In the genomic region with DNA sequence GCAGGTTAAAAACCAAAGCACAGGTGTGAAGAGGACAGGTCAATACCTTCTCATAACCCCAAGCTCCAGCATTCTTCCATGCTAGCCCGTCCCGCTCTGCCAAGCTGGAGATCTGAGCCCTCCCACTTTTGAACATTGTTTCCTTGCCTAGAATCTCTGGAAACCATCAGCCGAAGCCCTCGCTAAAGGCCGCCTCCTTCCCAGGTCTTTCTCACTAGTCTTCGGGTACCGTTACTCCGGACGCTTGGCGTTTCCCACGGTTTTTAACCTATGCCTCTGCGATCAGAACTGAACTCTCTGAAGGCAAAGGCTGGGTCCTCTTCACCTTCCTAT, we compare ENCODE assay signal across 8 mouse cellular contexts. TPM values are rescaled to one million over a fixed set of nuclear protein-coding genes. Genes with fewer than 3 reads are reported as not detected.
DNase-seq lines count a peak whose midpoint lies in the region; ATAC-seq and TF ChIP-seq lines count a peak whose summit lies in the region.

No protein-coding gene starts in this region.

- intact Hi-C loops in heart, adult 2 months (cut with DNase I): loop anchor here (2.0 kb wide), 1 partner anchor 15 kb away; no protein-coding TSS in a partner anchor

- peak overlapping the region; percentile 90 for H3K9ac ChIP-seq in heart, adult 2 months (ENCODE audit: low read depth, low read length)
- H3K9ac ChIP-seq in ES-E14 (ENCODE audit: insufficient read depth, low read depth, low read length, poor library complexity, severe bottlenecking): peak overlapping the region; percentile 88
- peak overlapping the region; percentile 94 for H3K9ac ChIP-seq in forebrain, embryonic 11.5 days (ENCODE audit: low read length)
- peak overlapping the region; percentile 89 for H3K9ac ChIP-seq in limb, embryonic 11.5 days (ENCODE audit: low read length)
- H3K9ac ChIP-seq in neural tube, embryonic 12.5 days: peak overlapping the region; percentile 90

- peaks cover 2% of the 10 kb centered on the region for H3K79me2 ChIP-seq in heart, adult 2 months (replicated peaks; ENCODE audit: control insufficient read depth, insufficient read depth, low read length)

- in situ Hi-C loops in ES-E14 (cut with MboI; ENCODE audit: low sequenced_read_pairs in 2 of 2, unreplicated experiment in 2 of 2): no loop called here

- H3K4me2 ChIP-seq in forebrain, embryonic 11.5 days (ENCODE audit: low read depth, low read length, severe bottlenecking): peak overlapping the region; percentile 89
- peak overlapping the region; percentile 89 for H3K4me2 ChIP-seq in limb, embryonic 11.5 days (ENCODE audit: low read depth, severe bottlenecking)
- peak overlapping the region; percentile 93 for H3K4me2 ChIP-seq in neural tube, embryonic 12.5 days (replicated peaks)

- peaks cover 4% of the 10 kb centered on the region for H3K4me1 ChIP-seq in heart, adult 2 months (ENCODE audit: control insufficient read depth, insufficient read depth, low read length)
- H3K4me1 ChIP-seq in ES-E14 (ENCODE audit: control insufficient read depth in 2 of 2, insufficient read depth in 2 of 2, low read length in 2 of 2, poor library complexity in 1 of 2): no peaks in the 10 kb centered on the region; a peak in 1 of 4 replicates
- H3K4me1 ChIP-seq in forebrain, embryonic 11.5 days (replicated peaks; ENCODE audit: control insufficient read depth, insufficient read depth, low read length): peaks cover 4% of the 10 kb centered on the region
- peaks cover 6% of the 10 kb centered on the region for H3K4me1 ChIP-seq in limb, embryonic 11.5 days (ENCODE audit: control insufficient read depth, insufficient read depth, low read length)
- H3K4me1 ChIP-seq in neural tube, embryonic 12.5 days: peaks cover 16% of the 10 kb centered on the region

- peaks cover 12% of the 10 kb centered on the region for H3K36me3 ChIP-seq in heart, adult 2 months (ENCODE audit: control insufficient read depth, insufficient read depth, low read length)
- peaks cover 4% of the 10 kb centered on the region for H3K36me3 ChIP-seq in ES-E14 (ENCODE audit: control insufficient read depth, insufficient read depth, low read length, poor library complexity, severe bottlenecking)
- no peaks in the 10 kb centered on the region for H3K36me3 ChIP-seq in forebrain, embryonic 11.5 days (ENCODE audit: control insufficient read depth, insufficient read depth, low read length)
- no peaks in the 10 kb centered on the region for H3K36me3 ChIP-seq in limb, embryonic 11.5 days (ENCODE audit: control insufficient read depth, insufficient read depth, low read length)
- H3K36me3 ChIP-seq in neural tube, embryonic 12.5 days: peaks cover 20% of the 10 kb centered on the region

- peak overlapping the region; percentile 80 for H3K4me3 ChIP-seq in heart, adult 2 months
- H3K4me3 ChIP-seq in ES-E14 (ENCODE audit: insufficient read depth in 1 of 2, low read depth in 1 of 2, low read length in 2 of 2, poor library complexity in 1 of 2, severe bottlenecking in 1 of 2): peak overlapping the region; percentile 84 to 86
- peak overlapping the region; percentile 86 for H3K4me3 ChIP-seq in forebrain, embryonic 11.5 days (ENCODE audit: low read depth, low read length)
- H3K4me3 ChIP-seq in limb, embryonic 11.5 days (ENCODE audit: low read depth, low read length): peak overlapping the region; percentile 83
- peak overlapping the region; percentile 86 for H3K4me3 ChIP-seq in neural tube, embryonic 12.5 days

- TF ChIP-seq CTCF in heart, adult 2 months (IDR thresholded peaks at IDR 0.05): no peak

- WGBS in heart, adult 2 months: under 1% methylated on average over 12 of the region's 12 CpGs
- 2% methylated on average over 12 of the region's 12 CpGs for WGBS in forebrain, embryonic 11.5 days
- WGBS in limb, embryonic 11.5 days: 2% methylated on average over 12 of the region's 12 CpGs
- 3% methylated on average over 12 of the region's 12 CpGs for WGBS in neural tube, embryonic 12.5 days

- no peaks in the 10 kb centered on the region for H3K27me3 ChIP-seq in heart, adult 2 months (ENCODE audit: control insufficient read depth, insufficient read depth, low read length)
- no peaks in the 10 kb centered on the region for H3K27me3 ChIP-seq in forebrain, embryonic 11.5 days (ENCODE audit: control insufficient read depth, insufficient read depth, low read length)
- no peaks in the 10 kb centered on the region for H3K27me3 ChIP-seq in limb, embryonic 11.5 days (ENCODE audit: control insufficient read depth, insufficient read depth, low read length)
- no peaks in the 10 kb centered on the region for H3K27me3 ChIP-seq in neural tube, embryonic 12.5 days (replicated peaks)

- H3K9me3 ChIP-seq in ES-E14 (ENCODE audit: control insufficient read depth, insufficient read depth, low read depth, low read length): no peaks in the 10 kb centered on the region
- no peaks in the 10 kb centered on the region for H3K9me3 ChIP-seq in forebrain, embryonic 11.5 days (ENCODE audit: control insufficient read depth, low read length)
- no peaks in the 10 kb centered on the region for H3K9me3 ChIP-seq in limb, embryonic 11.5 days (ENCODE audit: control insufficient read depth, low read length)
- no peaks in the 10 kb centered on the region for H3K9me3 ChIP-seq in neural tube, embryonic 12.5 days

- H3K27ac ChIP-seq in heart, adult 2 months: peak overlapping the region; percentile 95
- no peak overlapping the region for H3K27ac ChIP-seq in ES-E14 (ENCODE audit: insufficient read depth, low read depth, low read length, poor library complexity, severe bottlenecking)
- H3K27ac ChIP-seq in forebrain, embryonic 11.5 days (ENCODE audit: low read depth, low read length): peak overlapping the region; percentile 71
- no peak overlapping the region for H3K27ac ChIP-seq in limb, embryonic 11.5 days (replicated peaks; ENCODE audit: low read depth, low read length)
- peak overlapping the region; percentile 53; the same call in 1 of the 2 replicates for H3K27ac ChIP-seq in neural tube, embryonic 12.5 days

- no peak for ATAC-seq in forebrain, embryonic 11.5 days (replicated peaks; ENCODE audit: low FRiP score)
- no peak for ATAC-seq in limb, embryonic 11.5 days (ENCODE audit: insufficient number of reproducible peaks, low FRiP score, low TSS enrichment, low read depth)
- ATAC-seq in neural tube, embryonic 12.5 days (ENCODE audit: low FRiP score, low read depth): no peak
- ATAC-seq in CD4-positive, CD25-positive, alpha-beta regulatory T cell, adult 4 months: no peak

- peak in 1 of 2 experiments; percentile 31 for DNase-seq in heart, adult 2 months
- no peak for DNase-seq in heart, adult 9 months (ENCODE audit: low spot score in 2 of 2)
- no peak for DNase-seq in ES-E14 (ENCODE audit: low read depth, low spot score)
- no peak for DNase-seq in forebrain, embryonic 11.5 days (ENCODE audit: low spot score)
- DNase-seq in limb, embryonic 11.5 days (ENCODE audit: low spot score): no peak
- no peak for DNase-seq in adrenal gland, postnatal 14 days

- no peak for TF ChIP-seq EP300 in heart, adult 2 months (IDR thresholded peaks at IDR 0.05; ENCODE audit: insufficient read depth, low read depth, low read length)

- TF ChIP-seq POLR2A in heart, adult 2 months (IDR thresholded peaks at IDR 0.05; ENCODE audit: insufficient read depth, low read depth, low read length): no peak

TF ChIP-seq in ES-E14, 5 proteins besides CTCF, POLR2A, EP300 and RAD21 (continues in another document):
- TF ChIP-seq MAFK (IDR thresholded peaks at IDR 0.05; ENCODE audit: insufficient read depth, low read depth, low read length) (no peak), ZC3H11A (IDR thresholded peaks at IDR 0.05; ENCODE audit: borderline replicate concordance, low read depth, low read length) (no peak), CHD2 (IDR thresholded peaks at IDR 0.05; ENCODE audit: low read depth, low read length) (no peak)

RNA-seq across cellular contexts. Expression of gene Ilkap, which starts 0.7 kb away (rescaled TPM):
- 10 to 100 TPM; 47.3 to 49.0 TPM for total RNA-seq in heart, adult 2 months (2021)
- polyA plus RNA-seq in heart, adult 2 months (2012; rRNA removed): 36.6 and 43.6 TPM in 2 replicates
- total RNA-seq in ES-E14 (2012; rRNA removed): 64.9 and 71.3 TPM in 2 replicates
- 161 and 166 TPM in 2 replicates for polyA plus RNA-seq in forebrain, embryonic 11.5 days (2014; fragmentation: Nextera tagmentation; extraction: Ambion mirVana)
- 178 and 189 TPM in 2 replicates for polyA plus RNA-seq in limb, embryonic 11.5 days (2014; fragmentation: Nextera tagmentation; extraction: Ambion mirVana)
- polyA plus RNA-seq in neural tube, embryonic 12.5 days (2016; fragmentation: Nextera tagmentation; extraction: Ambion mirVana): 148 and 153 TPM in 2 replicates
- 10 to 100 TPM; 30.3 to 36.3 TPM for polyA plus RNA-seq in CD4-positive, CD25-positive, alpha-beta regulatory T cell, adult 4 months (2017; shearing (Covaris generic))
- total RNA-seq in adrenal gland, postnatal 14 days (2021): 99.4 and 110 TPM in 2 replicates

RNA-seq across cellular contexts. Expression of gene Hes6, which starts 15.9 kb away (rescaled TPM):
- total RNA-seq in heart, adult 2 months (2021): 10 to 100 TPM; 17.4 to 18.2 TPM
- 23.6 and 25.8 TPM in 2 replicates for polyA plus RNA-seq in heart, adult 2 months (2012; rRNA removed)
- total RNA-seq in ES-E14 (2012; rRNA removed): 13.3 and 29.1 TPM in 2 replicates
- 258 and 260 TPM in 2 replicates for polyA plus RNA-seq in forebrain, embryonic 11.5 days (2014; fragmentation: Nextera tagmentation; extraction: Ambion mirVana)
- polyA plus RNA-seq in limb, embryonic 11.5 days (2014; fragmentation: Nextera tagmentation; extraction: Ambion mirVana): 99.8 and 101 TPM in 2 replicates
- polyA plus RNA-seq in neural tube, embryonic 12.5 days (2016; fragmentation: Nextera tagmentation; extraction: Ambion mirVana): 360 and 364 TPM in 2 replicates
- polyA plus RNA-seq in CD4-positive, CD25-positive, alpha-beta regulatory T cell, adult 4 months (2017; shearing (Covaris generic)): 10 to 100 TPM; 11.4 to 12.5 TPM
- 182 and 223 TPM in 2 replicates for total RNA-seq in adrenal gland, postnatal 14 days (2021)

RNA-seq across cellular contexts. Expression of gene Erfe, which starts 31.7 kb away (rescaled TPM):
- under 1 TPM in 1 of 2 experiments, not detected in 1; 0.09 TPM for total RNA-seq in heart, adult 2 months (2021)
- polyA plus RNA-seq in heart, adult 2 months (2012; rRNA removed): 0.29 TPM in 2 replicates
- 5.8 and 6.3 TPM in 2 replicates for total RNA-seq in ES-E14 (2012; rRNA removed)
- 0.91 and 2.0 TPM in 2 replicates for polyA plus RNA-seq in forebrain, embryonic 11.5 days (2014; fragmentation: Nextera tagmentation; extraction: Ambion mirVana)
- 1.1 and 1.5 TPM in 2 replicates for polyA plus RNA-seq in limb, embryonic 11.5 days (2014; fragmentation: Nextera tagmentation; extraction: Ambion mirVana)
- 0.19 and 0.33 TPM in 2 replicates for polyA plus RNA-seq in neural tube, embryonic 12.5 days (2016; fragmentation: Nextera tagmentation; extraction: Ambion mirVana)
- not detected for polyA plus RNA-seq in CD4-positive, CD25-positive, alpha-beta regulatory T cell, adult 4 months (2017; shearing (Covaris generic))
- total RNA-seq in adrenal gland, postnatal 14 days (2021): 7.3 and 9.1 TPM in 2 replicates

RNA-seq across cellular contexts. Expression of gene Klhl30, which starts 47.1 kb away (rescaled TPM):
- 10 to 100 TPM; 34.7 to 46.0 TPM for total RNA-seq in heart, adult 2 months (2021)
- polyA plus RNA-seq in heart, adult 2 months (2012; rRNA removed): 59.8 and 72.0 TPM in 2 replicates
- total RNA-seq in ES-E14 (2012; rRNA removed): 1.6 and 2.2 TPM in 2 replicates
- polyA plus RNA-seq in forebrain, embryonic 11.5 days (2014; fragmentation: Nextera tagmentation; extraction: Ambion mirVana): not detected in 2 replicates
- 0.25 and 0.44 TPM in 2 replicates for polyA plus RNA-seq in limb, embryonic 11.5 days (2014; fragmentation: Nextera tagmentation; extraction: Ambion mirVana)
- 0.39 and 0.55 TPM in 2 replicates for polyA plus RNA-seq in neural tube, embryonic 12.5 days (2016; fragmentation: Nextera tagmentation; extraction: Ambion mirVana)
- polyA plus RNA-seq in CD4-positive, CD25-positive, alpha-beta regulatory T cell, adult 4 months (2017; shearing (Covaris generic)): not detected
- total RNA-seq in adrenal gland, postnatal 14 days (2021): 0.37 and 0.71 TPM in 2 replicates

Comparison
In these comparisons a context has a peak if more than half of its experiments do, and no peak if none do; other contexts are left out.
1. H3K27ac ChIP-seq: peak in heart, adult 2 months (single experiment), forebrain, embryonic 11.5 days (single experiment) and neural tube, embryonic 12.5 days (single experiment); none in ES-E14 (single experiment) and limb, embryonic 11.5 days (single experiment).
2. Peak in every context shown above with its lines, with median percentiles within 50 percentile points of each other: H3K4me3 ChIP-seq, H3K9ac ChIP-seq and H3K4me2 ChIP-seq.